ENCODE assay signal across 8 mouse cellular contexts in the genomic region with DNA sequence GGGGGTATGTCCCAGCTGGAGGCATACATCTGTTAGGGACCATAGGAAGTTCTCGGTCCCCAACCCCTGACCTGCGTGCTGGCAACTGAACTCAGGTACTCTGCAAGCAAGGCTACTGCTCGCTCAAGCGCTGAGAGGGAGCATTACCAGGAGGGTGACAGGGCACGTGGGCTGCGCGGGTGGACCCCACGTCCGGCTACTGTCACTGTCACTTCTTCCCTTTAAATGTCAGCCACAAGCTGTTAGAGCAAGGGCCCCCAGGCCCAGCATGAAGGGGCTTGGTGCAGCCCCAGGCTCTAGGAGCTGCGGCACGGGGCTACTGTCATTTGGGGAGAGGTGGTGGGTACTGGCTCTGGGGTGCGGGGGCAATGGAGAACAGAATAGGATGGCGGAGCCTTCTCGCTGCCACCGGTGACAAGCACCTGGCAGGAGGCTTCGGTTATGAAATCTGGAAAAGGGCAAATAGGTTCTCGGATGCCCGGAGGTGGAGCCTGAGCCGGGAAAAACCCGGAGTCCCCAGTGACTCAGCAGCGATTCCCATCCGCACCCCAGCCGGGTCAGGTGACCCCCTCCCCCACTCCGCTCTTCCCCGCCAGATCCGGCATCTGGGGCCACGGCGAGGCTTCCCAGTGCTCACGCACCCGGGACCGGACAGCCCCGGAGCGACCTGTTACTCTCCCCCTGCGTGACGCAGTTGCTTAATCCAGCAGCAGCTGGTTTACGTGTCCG. TPM values are rescaled to one million over a fixed set of nuclear protein-coding genes. Genes with fewer than 3 reads are reported as not detected.
DNase-seq lines count a peak whose midpoint lies in the region; ATAC-seq and TF ChIP-seq lines count a peak whose summit lies in the region.

No protein-coding gene starts in this region.

- 6% methylated on average over 37 of the region's 37 CpGs for WGBS in kidney, postnatal 0 days

- H3K4me1 ChIP-seq in bone marrow macrophage, adult 2 months (ENCODE audit: control insufficient read depth, insufficient read depth, low read length) = peaks cover 36% of the 10 kb centered on the region
- peaks cover 7% of the 10 kb centered on the region; the same call in 1 of the 2 replicates for H3K4me1 ChIP-seq in kidney, postnatal 0 days (replicated peaks; ENCODE audit: insufficient read depth, low read length)

- peak; percentile 16; the same call in 1 of the 2 replicates for ATAC-seq in kidney, postnatal 0 days (replicated peaks; ENCODE audit: low FRiP score, low read depth)
- no peak for ATAC-seq in monocyte, adult 5-6 weeks (replicated peaks; ENCODE audit: insufficient number of reproducible peaks, low FRiP score, low TSS enrichment, poor library complexity, severe bottlenecking)

- H3K36me3 ChIP-seq in kidney, postnatal 0 days (ENCODE audit: insufficient read depth, low read length) = no peaks in the 10 kb centered on the region

- peak overlapping the region; percentile 68 for H3K4me2 ChIP-seq in kidney, postnatal 0 days (ENCODE audit: low read length)

- DNase-seq in retina, adult 2 months (ENCODE audit: low read depth, low spot score) = peak; percentile 44
- DNase-seq in retina, postnatal 1 day = no peak
- DNase-seq in gastrocnemius, postnatal 25 days = peak; percentile 82
- DNase-seq in kidney, postnatal 0 days (ENCODE audit: low spot score) = no peak
- DNase-seq in lung, postnatal 36 days = peak; percentile 81
- DNase-seq in thymus, postnatal 0 days (ENCODE audit: low spot score) = peak; percentile 27

- H3K27me3 ChIP-seq in kidney, postnatal 0 days (ENCODE audit: insufficient read depth, low read length) = 0 out of 2 replicates have a peak, but pooled peaks cover 5% of the 10 kb centered on the region

- H3K27ac ChIP-seq in bone marrow macrophage, adult 2 months (ENCODE audit: insufficient read depth, low read depth, low read length) = no peak overlapping the region
- 0 out of 2 replicates have a peak overlapping the region, but pooled peaks have one; percentile 25 for H3K27ac ChIP-seq in kidney, postnatal 0 days

- H3K9me3 ChIP-seq in kidney, postnatal 0 days (replicated peaks; ENCODE audit: low read length) = no peaks in the 10 kb centered on the region

- H3K9ac ChIP-seq in kidney, postnatal 0 days (ENCODE audit: low read depth, low read length) = peak overlapping the region; percentile 43

- TF ChIP-seq CTCF in bone marrow macrophage, adult 2 months (IDR thresholded peaks at IDR 0.05; ENCODE audit: low read depth, low read length) = no peak
- TF ChIP-seq CTCF in kidney, postnatal 0 days (IDR thresholded peaks at IDR 0.05; ENCODE audit: low read depth) = no peak

- TF ChIP-seq POLR2A in bone marrow macrophage, adult 2 months (IDR thresholded peaks at IDR 0.05; ENCODE audit: borderline replicate concordance, low read depth, low read length) = no peak

- peak overlapping the region; percentile 56 for H3K4me3 ChIP-seq in bone marrow macrophage, adult 2 months (ENCODE audit: insufficient read depth, low read length)
- H3K4me3 ChIP-seq in kidney, postnatal 0 days (replicated peaks; ENCODE audit: low read depth, low read length) = peak overlapping the region; percentile 34

RNA-seq across cellular contexts. Expression of gene Gng7, which starts 29.3 kb away (rescaled TPM):
- polyA plus RNA-seq in bone marrow macrophage, adult 2 months (2012; ENCODE audit: insufficient read depth, insufficient read length, missing spikeins) = 3.5 and 4.6 TPM in 2 replicates
- total RNA-seq in gastrocnemius, postnatal 25 days (2021) = 1 to 10 TPM in 1 of 2 experiments, under 1 TPM in 1; 0.61 to 1.1 TPM
- 3.4 TPM in 2 replicates for polyA plus RNA-seq in kidney, postnatal 0 days (2015; fragmentation: Nextera tagmentation; extraction: Ambion mirVana)
- 1.5 and 1.8 TPM in 2 replicates for polyA plus RNA-seq in thymus, postnatal 0 days (2015; fragmentation: Nextera tagmentation; extraction: Ambion mirVana)
- total RNA-seq in monocyte, adult 5-6 weeks (2017) = 0.10 TPM in 1 of 3 replicates, not detected in the others

RNA-seq across cellular contexts. Expression of gene Diras1, which starts 40.1 kb away (rescaled TPM):
- not detected in 2 replicates for polyA plus RNA-seq in bone marrow macrophage, adult 2 months (2012; ENCODE audit: insufficient read depth, insufficient read length, missing spikeins)
- under 1 TPM in 1 of 2 experiments, not detected in 1; 0.51 TPM for total RNA-seq in gastrocnemius, postnatal 25 days (2021)
- 0.11 TPM in 1 of 2 replicates, not detected in the other for polyA plus RNA-seq in kidney, postnatal 0 days (2015; fragmentation: Nextera tagmentation; extraction: Ambion mirVana)
- 0.04 TPM in 1 of 2 replicates, not detected in the other for polyA plus RNA-seq in thymus, postnatal 0 days (2015; fragmentation: Nextera tagmentation; extraction: Ambion mirVana)
- 0.38 TPM in 1 of 3 replicates, not detected in the others for total RNA-seq in monocyte, adult 5-6 weeks (2017)

RNA-seq across cellular contexts. Expression of gene Slc39a3, which starts 51.8 kb away (rescaled TPM):
- polyA plus RNA-seq in bone marrow macrophage, adult 2 months (2012; ENCODE audit: insufficient read depth, insufficient read length, missing spikeins) = 14.0 and 14.5 TPM in 2 replicates
- total RNA-seq in gastrocnemius, postnatal 25 days (2021) = 10 to 100 TPM; 13.5 to 13.9 TPM
- polyA plus RNA-seq in kidney, postnatal 0 days (2015; fragmentation: Nextera tagmentation; extraction: Ambion mirVana) = 13.4 and 13.9 TPM in 2 replicates
- polyA plus RNA-seq in thymus, postnatal 0 days (2015; fragmentation: Nextera tagmentation; extraction: Ambion mirVana) = 16.0 and 16.8 TPM in 2 replicates
- total RNA-seq in monocyte, adult 5-6 weeks (2017) = 4.5 to 9.9 TPM (median 7.3 TPM) in 3 replicates

RNA-seq across cellular contexts. Expression of gene Gadd45b, which starts 55.5 kb away (rescaled TPM):
- 15.8 and 20.9 TPM in 2 replicates for polyA plus RNA-seq in bone marrow macrophage, adult 2 months (2012; ENCODE audit: insufficient read depth, insufficient read length, missing spikeins)
- 10 to 100 TPM; 12.7 to 30.0 TPM for total RNA-seq in gastrocnemius, postnatal 25 days (2021)
- 17.4 and 20.8 TPM in 2 replicates for polyA plus RNA-seq in kidney, postnatal 0 days (2015; fragmentation: Nextera tagmentation; extraction: Ambion mirVana)
- 19.0 and 21.7 TPM in 2 replicates for polyA plus RNA-seq in thymus, postnatal 0 days (2015; fragmentation: Nextera tagmentation; extraction: Ambion mirVana)
- 18.9 to 25.8 TPM (median 22.5 TPM) in 3 replicates for total RNA-seq in monocyte, adult 5-6 weeks (2017)

Comparison
In these comparisons a context has a peak if more than half of its experiments do, and no peak if none do; other contexts are left out.
1. DNase-seq: peak in retina, adult 2 months (single experiment), gastrocnemius, postnatal 25 days (single experiment), lung, postnatal 36 days (single experiment) and thymus, postnatal 0 days (single experiment); none in retina, postnatal 1 day (single experiment) and kidney, postnatal 0 days (single experiment).